Mouse (Mus musculus): ENCODE measurements around the gene Picalm. TPM values are rescaled to one million over a fixed set of nuclear protein-coding genes. Genes with fewer than 3 reads are reported as not detected.

Picalm gene
- 108 and 197 TPM in 2 replicates for polyA plus RNA-seq (2012; ENCODE audit: low replicate concordance)

DNA sequence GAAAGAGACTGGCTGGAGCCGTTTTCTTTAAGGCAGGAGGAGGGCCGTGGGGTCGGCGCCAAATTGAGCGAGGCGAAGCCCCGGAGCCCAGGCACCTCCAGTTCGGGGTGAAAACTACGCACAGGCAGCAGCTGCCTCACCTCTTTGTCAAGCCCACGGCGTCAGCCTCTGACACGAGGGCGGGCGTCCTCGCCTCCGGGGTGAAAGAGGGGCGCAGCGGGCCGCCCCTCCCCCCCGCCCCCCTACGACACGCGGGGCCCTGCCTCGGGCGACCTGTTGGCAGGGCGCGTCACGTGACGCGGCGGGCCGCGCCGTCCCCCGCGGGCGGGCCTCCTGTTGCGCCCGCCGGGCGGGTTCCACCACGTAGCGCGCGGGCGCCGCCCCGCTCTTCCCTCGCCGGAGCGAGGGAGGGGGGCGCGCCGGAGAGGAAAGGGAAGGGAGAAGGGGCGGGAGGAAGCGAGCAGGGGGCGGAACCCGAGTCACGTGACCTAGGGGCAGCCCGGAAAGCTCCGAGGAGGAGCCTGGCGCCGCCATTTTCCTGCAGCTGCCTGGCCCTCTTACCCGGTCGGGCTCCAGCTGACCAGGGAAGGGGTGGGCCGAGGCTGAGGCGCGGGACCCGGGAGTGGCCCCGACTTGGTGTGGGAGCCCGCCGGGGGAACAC lies at the start of gene Picalm:
Gene Picalm, plus strand, starts transcription at position 482 of the 661 bp plus-strand sequence.

Other genes starting within 250 kb of the Picalm start
- gene Ccdc81, start 226.6 kb upstream of the Picalm start, polyA plus RNA-seq (2012; ENCODE audit: low replicate concordance) = not detected in 2 replicates
- gene Hikeshi, start 189.0 kb upstream of the Picalm start, polyA plus RNA-seq (2012; ENCODE audit: low replicate concordance) = 9.6 and 9.8 TPM in 2 replicates
- gene Eed, start 149.2 kb upstream of the Picalm start, polyA plus RNA-seq (2012; ENCODE audit: low replicate concordance) = 97.3 and 111 TPM in 2 replicates
- not detected in 2 replicates for gene Ccdc83, start 135.6 kb downstream of the Picalm start, polyA plus RNA-seq (2012; ENCODE audit: low replicate concordance)
- gene Sytl2, start 172.0 kb downstream of the Picalm start, polyA plus RNA-seq (2012; ENCODE audit: low replicate concordance) = 1.4 and 2.5 TPM in 2 replicates